Mouse (Mus musculus) myocyte (in vitro differentiated cells): ENCODE results near the gene Gpx3. TPM values are rescaled to one million over a fixed set of nuclear protein-coding genes. Genes with fewer than 3 reads are reported as not detected.
A peak's percentile ranks its signal among the peaks of the same experiment; 100 is the strongest.

Experiments
- H3K27me3 ChIP-seq: one replicate; pipeline ENCODE4 v1.6.1; 2011; ENCODE audit not compliant: control insufficient read depth, insufficient read depth, insufficient read length
- H3K36me3 ChIP-seq: one replicate; pipeline ENCODE4 v1.6.1; 2011; ENCODE audit not compliant: control insufficient read depth, insufficient read depth
- H3K4me2 ChIP-seq: one replicate; pipeline ENCODE4 v1.6.1; 2011; ENCODE audit warnings: low read depth, control low read depth
- H3K4me3 ChIP-seq: one replicate; pipeline ENCODE4 v1.5.1; 2011; ENCODE audit warnings: mild to moderate bottlenecking, control low read depth, moderate library complexity
- H3K79me2 ChIP-seq: one replicate; pipeline ENCODE4 v1.6.1; 2011; ENCODE audit not compliant: control insufficient read depth, insufficient read depth
- H3ac ChIP-seq: one replicate; pipeline ENCODE4 v1.6.1; 2011; ENCODE audit not compliant: control insufficient read depth, insufficient read length
- CEBPB ChIP-seq: IDR thresholded peaks from 2 replicates; pipeline ENCODE4 v1.6.1; 2011; ENCODE audit warnings: mild to moderate bottlenecking, moderate library complexity; ENCODE audit not compliant: poor library complexity, insufficient read depth, severe bottlenecking
- E2F4 ChIP-seq: IDR thresholded peaks from one replicate; pipeline ENCODE4 v1.6.1; 2011; ENCODE audit warnings: mild to moderate bottlenecking, control low read depth, moderate library complexity; ENCODE audit not compliant: insufficient read depth
- MAX ChIP-seq: IDR thresholded peaks from one replicate; pipeline ENCODE4 v1.6.1; 2011; ENCODE audit warnings: low read depth, mild to moderate bottlenecking, control low read depth
- MYOD1 ChIP-seq, 3 experiments: IDR thresholded peaks; one replicate each; pipeline ENCODE4 v1.6.1; 2011; ENCODE audit warnings: control low read depth in 2 of 3, low read depth in 2 of 3, mild to moderate bottlenecking in 2 of 3, moderate library complexity in 1 of 3; ENCODE audit not compliant: insufficient read length in 2 of 3, control insufficient read depth in 1 of 3
- MYOG ChIP-seq, 3 experiments: IDR thresholded peaks; one replicate each; pipeline ENCODE4 v1.6.1; 2011; ENCODE audit warnings: control low read depth in 2 of 3, low read depth in 2 of 3, mild to moderate bottlenecking in 2 of 3; ENCODE audit not compliant: insufficient read length in 2 of 3, control insufficient read depth in 1 of 3, insufficient read depth in 1 of 3
- POLR2A ChIP-seq: IDR thresholded peaks from one replicate; pipeline ENCODE4 v1.6.1; 2011; ENCODE audit warnings: low read depth, mild to moderate bottlenecking, control low read depth, moderate library complexity; ENCODE audit not compliant: insufficient read length
- POLR2AphosphoS2 ChIP-seq: IDR thresholded peaks from one replicate; pipeline ENCODE4 v1.6.1; 2011; ENCODE audit warnings: low read depth, control low read depth; ENCODE audit not compliant: insufficient read length
- REST ChIP-seq: IDR thresholded peaks from one replicate; pipeline ENCODE4 v1.6.1; 2011; ENCODE audit warnings: mild to moderate bottlenecking, control low read depth, moderate library complexity; ENCODE audit not compliant: insufficient read depth, insufficient read length
- SRF ChIP-seq: IDR thresholded peaks from one replicate; pipeline ENCODE4 v1.6.1; 2011; ENCODE audit warnings: low read depth; ENCODE audit not compliant: control insufficient read depth, insufficient read length
- TCF12 ChIP-seq: IDR thresholded peaks from one replicate; pipeline ENCODE4 v1.6.1; 2011; ENCODE audit warnings: mild to moderate bottlenecking, control low read depth; ENCODE audit not compliant: poor library complexity, insufficient read depth, severe bottlenecking
- TCF3 ChIP-seq: IDR thresholded peaks from one replicate; pipeline ENCODE4 v1.6.1; 2011; ENCODE audit warnings: low read depth, control low read depth; ENCODE audit not compliant: insufficient read length
- USF1 ChIP-seq: IDR thresholded peaks from one replicate; pipeline ENCODE4 v1.6.1; 2011; ENCODE audit warnings: low read depth, mild to moderate bottlenecking, control low read depth, moderate library complexity
- polyA plus RNA-seq: library from polyadenylated mRNA; unstranded; fragments of >200 nt; fragmentation: generic; extraction: Trizol; gene quantifications from one replicate; pipeline ENCODE4 v1.2.1, GENCODE M21; 2012; ENCODE audit warnings: missing spikeins

Gpx3 gene
- polyA plus RNA-seq, 1 experiment: 9.4 TPM

- TF ChIP-seq MAX (no peak), REST (no peak), USF1 (no peak), POLR2A (no peak), POLR2AphosphoS2 (no peak), MYOG (IDR thresholded peaks at IDR 0.05; ENCODE audit: control insufficient read depth in 1 of 3, insufficient read depth in 1 of 3, insufficient read length in 2 of 3, low read depth in 2 of 3) (no peak), TCF12 (no peak), E2F4 (no peak), CEBPB (no peak), MYOD1 (IDR thresholded peaks at IDR 0.05; ENCODE audit: control insufficient read depth in 1 of 3, insufficient read length in 2 of 3, low read depth in 2 of 3) (no peak), TCF3 (no peak), SRF (no peak)
- H3K4me2 ChIP-seq: no peak overlapping the region
- H3ac ChIP-seq: no peak overlapping the region
- H3K27me3 ChIP-seq: no peaks in the 10 kb centered on the region
- no peak overlapping the region for H3K4me3 ChIP-seq
- no peaks in the 10 kb centered on the region for H3K36me3 ChIP-seq
- H3K79me2 ChIP-seq: no peaks in the 10 kb centered on the region
Measured at GRCm38 (mm10) chr11:54899657-54900056, 2.6 kb upstream of the Gpx3 start.

DNA sequence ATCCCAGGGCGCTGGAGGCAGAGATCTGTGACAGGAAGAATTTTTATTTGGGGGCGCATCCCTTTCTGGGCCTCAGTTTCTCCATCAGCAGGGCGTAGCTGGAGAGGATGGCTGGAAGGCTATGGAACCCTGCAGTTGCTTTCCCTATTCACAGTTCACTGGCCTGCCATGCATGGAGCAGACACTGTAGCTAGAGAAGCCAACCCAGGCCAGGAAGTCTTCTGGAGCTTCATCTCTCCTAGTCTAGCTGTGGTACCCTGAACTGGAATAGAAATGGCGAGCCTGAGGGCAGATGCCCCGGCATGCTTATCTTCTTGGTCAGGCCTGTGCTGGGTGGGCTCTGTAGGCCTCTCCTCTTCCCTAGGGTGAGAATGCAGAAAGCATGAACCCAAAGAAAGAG, 1.1 kb downstream of the Gpx3 start:
- Histone ChIP-seq H3K79me2 (no peaks in the 10 kb centered on the region), H3K4me3 (no peak overlapping the region), H3K27me3 (no peaks in the 10 kb centered on the region), H3ac (no peak overlapping the region), H3K36me3 (no peaks in the 10 kb centered on the region), H3K4me2 (no peak overlapping the region)
- TF ChIP-seq E2F4 (no peak), POLR2A (no peak), CEBPB (no peak), MYOG (IDR thresholded peaks at IDR 0.05; ENCODE audit: control insufficient read depth in 1 of 3, insufficient read depth in 1 of 3, insufficient read length in 2 of 3, low read depth in 2 of 3) (no peak), USF1 (no peak), SRF (no peak), POLR2AphosphoS2 (no peak), MYOD1 (IDR thresholded peaks at IDR 0.05; ENCODE audit: control insufficient read depth in 1 of 3, insufficient read length in 2 of 3, low read depth in 2 of 3) (no peak), MAX (no peak), TCF12 (no peak), REST (no peak), TCF3 (no peak)

DNA sequence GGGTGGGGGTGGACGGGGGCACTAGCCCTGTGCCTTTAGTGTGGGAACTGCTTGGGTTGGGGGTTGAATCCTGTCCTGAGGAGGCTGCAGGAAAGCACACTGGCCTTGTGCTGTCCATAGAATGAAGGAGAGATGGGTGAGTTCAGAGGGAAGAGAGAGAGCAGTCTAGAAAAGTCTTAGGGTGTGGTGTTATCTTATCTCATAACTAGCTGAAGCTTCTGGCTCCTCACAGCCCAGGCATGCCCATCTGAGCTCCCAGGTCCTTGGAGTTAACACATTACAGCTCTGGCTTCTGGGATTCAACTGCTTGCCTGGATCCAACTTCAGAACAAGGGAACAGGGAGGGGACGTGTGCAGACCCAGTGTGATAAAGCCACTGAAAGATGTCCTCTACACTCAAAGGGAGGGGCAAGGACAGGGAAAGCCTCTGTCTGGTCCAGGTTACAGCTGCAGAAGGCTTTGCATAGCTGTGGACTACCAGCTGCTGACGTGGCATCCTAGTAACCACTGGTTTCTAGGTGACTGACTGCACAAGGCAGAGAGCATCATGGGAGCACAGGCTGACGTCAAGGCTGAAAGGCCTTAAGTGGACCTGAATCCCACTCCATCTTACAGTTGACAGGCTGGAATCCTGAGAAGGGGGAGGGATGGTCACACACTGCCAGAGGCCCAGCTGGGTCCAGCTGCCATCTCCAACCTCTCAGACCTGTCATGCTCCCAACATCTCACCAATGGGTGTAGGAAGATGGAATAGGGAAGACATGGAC, 1.9 kb downstream of the Gpx3 start:
- Histone ChIP-seq H3K79me2 (no peaks in the 10 kb centered on the region), H3K4me3 (no peak overlapping the region), H3K4me2 (no peak overlapping the region), H3K36me3 (no peaks in the 10 kb centered on the region), H3K27me3 (no peaks in the 10 kb centered on the region), H3ac (no peak overlapping the region)
- no peak for TF ChIP-seq TCF3
- peak in 1 of 3 experiments; percentile 22 for TF ChIP-seq MYOD1 (IDR thresholded peaks at IDR 0.05; ENCODE audit: control insufficient read depth in 1 of 3, insufficient read length in 2 of 3, low read depth in 2 of 3)

DNA sequence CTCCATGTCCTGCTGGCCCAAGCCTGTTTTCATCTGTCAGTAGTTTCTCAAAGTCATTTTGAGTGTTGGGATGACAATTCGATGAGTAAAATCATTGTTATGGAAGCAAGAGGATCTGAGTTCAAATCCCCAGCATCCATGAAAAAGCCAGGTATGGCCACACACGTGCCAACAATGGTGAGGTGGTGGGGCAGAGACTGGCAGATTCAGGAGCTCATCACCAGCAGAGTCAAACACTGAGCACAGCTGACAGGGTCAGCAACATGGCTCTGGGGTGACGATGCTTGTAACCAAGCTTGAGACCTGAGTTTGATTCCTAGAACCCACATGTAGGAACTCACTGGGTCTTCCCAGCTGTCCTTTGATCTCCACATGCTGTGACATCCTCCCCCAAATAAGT, 2.8 kb downstream of the Gpx3 start:
- Histone ChIP-seq H3ac (no peak overlapping the region), H3K4me3 (no peak overlapping the region), H3K27me3 (no peaks in the 10 kb centered on the region), H3K79me2 (no peaks in the 10 kb centered on the region), H3K36me3 (no peaks in the 10 kb centered on the region), H3K4me2 (no peak overlapping the region)
- TF ChIP-seq SRF (no peak), CEBPB (no peak), USF1 (no peak), POLR2A (no peak), MYOG (IDR thresholded peaks at IDR 0.05; ENCODE audit: control insufficient read depth in 1 of 3, insufficient read depth in 1 of 3, insufficient read length in 2 of 3, low read depth in 2 of 3) (no peak), POLR2AphosphoS2 (no peak), MAX (no peak), TCF3 (no peak), MYOD1 (IDR thresholded peaks at IDR 0.05; ENCODE audit: control insufficient read depth in 1 of 3, insufficient read length in 2 of 3, low read depth in 2 of 3) (no peak), TCF12 (no peak), REST (no peak), E2F4 (no peak)

DNA sequence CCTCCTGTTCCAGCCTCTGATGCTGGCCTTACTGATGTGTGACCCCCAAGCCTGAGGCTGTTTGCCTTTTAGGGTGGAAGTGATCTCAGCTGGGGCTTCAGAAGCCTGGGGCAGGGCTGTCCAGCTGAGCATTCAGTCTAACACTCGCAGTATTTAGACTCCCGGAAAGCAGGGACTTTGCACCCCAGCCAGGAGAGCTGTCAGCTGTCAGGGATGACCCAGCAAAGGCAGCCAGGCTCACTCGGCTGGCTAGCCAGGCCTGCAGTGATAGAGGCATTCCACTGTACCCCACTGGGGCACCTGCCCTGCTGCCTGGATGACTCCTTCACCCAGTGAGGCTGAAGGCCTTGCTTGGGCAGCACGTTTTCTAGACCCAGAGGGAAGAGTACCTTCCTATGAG, 3.7 kb downstream of the Gpx3 start:
- no peak overlapping the region for H3ac ChIP-seq
- H3K36me3 ChIP-seq: no peaks in the 10 kb centered on the region
- no peak overlapping the region for H3K4me3 ChIP-seq
- H3K27me3 ChIP-seq: no peaks in the 10 kb centered on the region
- no peak overlapping the region for H3K4me2 ChIP-seq
- no peaks in the 10 kb centered on the region for H3K79me2 ChIP-seq
- peak in 1 of 3 experiments; percentile 82 for TF ChIP-seq MYOG (IDR thresholded peaks at IDR 0.05; ENCODE audit: control insufficient read depth in 1 of 3, insufficient read depth in 1 of 3, insufficient read length in 2 of 3, low read depth in 2 of 3)
- TF ChIP-seq POLR2AphosphoS2: no peak
- no peak for TF ChIP-seq E2F4
- no peak for TF ChIP-seq TCF3
- TF ChIP-seq MYOD1 (IDR thresholded peaks at IDR 0.05; ENCODE audit: control insufficient read depth in 1 of 3, insufficient read length in 2 of 3, low read depth in 2 of 3): peak in 2 of 3 experiments; percentile 39 to 71
- no peak for TF ChIP-seq SRF
- TF ChIP-seq CEBPB: no peak
- no peak for TF ChIP-seq TCF12
- TF ChIP-seq REST: no peak
- TF ChIP-seq USF1: no peak
- no peak for TF ChIP-seq MAX
- no peak for TF ChIP-seq POLR2A
